Mouse (Mus musculus) hindbrain, embryonic 11.5 days (tissue): ENCODE results near the gene Csdc2. TPM values are rescaled to one million over a fixed set of nuclear protein-coding genes. Genes with fewer than 3 reads are reported as not detected.

Source experiments
- ATAC-seq: fragments of 200-750 bp; cut with Nextera tagmentation; 2 replicates; pipeline ENCODE4 v1.8.0; 2017; ENCODE audit warnings: mild to moderate bottlenecking, moderate TSS enrichment, moderate library complexity; ENCODE audit not compliant: low FRiP score
- DNase-seq: peaks from one replicate; pipeline ENCODE4 v3.0.0-alpha.2; 2015; ENCODE audit warnings: low spot score
- H3K27ac ChIP-seq: fragments of 300-500 bp; sonication (generic); 2 replicates; pipeline ENCODE4 v1.5.1; 2014; ENCODE audit warnings: mild to moderate bottlenecking, low read depth, low read length
- H3K27me3 ChIP-seq: fragments of 300-500 bp; sonication (generic); 2 replicates; pipeline ENCODE4 v1.6.1; 2014; ENCODE audit warnings: mild to moderate bottlenecking, low read length, moderate library complexity, mixed read lengths; ENCODE audit not compliant: control insufficient read depth, insufficient read depth
- H3K36me3 ChIP-seq: fragments of 300-500 bp; sonication (generic); 2 replicates; pipeline ENCODE4 v1.6.1; 2014; ENCODE audit warnings: mild to moderate bottlenecking, low read length, moderate library complexity, mixed read lengths; ENCODE audit not compliant: control insufficient read depth, insufficient read depth
- H3K4me1 ChIP-seq: fragments of 300-500 bp; sonication (generic); replicated peaks from 2 replicates; pipeline ENCODE4 v1.6.1; 2014; ENCODE audit warnings: low read length, mixed read lengths; ENCODE audit not compliant: control insufficient read depth, insufficient read depth
- H3K4me2 ChIP-seq: fragments of 300-500 bp; sonication (generic); replicated peaks from 2 replicates; pipeline ENCODE4 v1.6.1; 2014; ENCODE audit warnings: mild to moderate bottlenecking, low read depth, low read length
- H3K4me3 ChIP-seq: fragments of 300-500 bp; sonication (generic); 2 replicates; pipeline ENCODE4 v1.5.1; 2014; ENCODE audit warnings: low read depth, low read length
- H3K9ac ChIP-seq: fragments of 300-500 bp; sonication (generic); 2 replicates; pipeline ENCODE4 v1.6.1; 2014; ENCODE audit warnings: low read depth, low read length
- H3K9me3 ChIP-seq: fragments of 300-500 bp; sonication (generic); 2 replicates; pipeline ENCODE4 v1.6.1; 2016; ENCODE audit warnings: low read length; ENCODE audit not compliant: control insufficient read depth
- WGBS: fragments of 180-500 bp; shearing (Covaris S2); extraction: QIAGEN DNeasy Blood & Tissue Kit; methylation state at CpG from one replicate; pipeline ENCODE4 v1.1.7; 2014; 5-methylcytosine and 5-hydroxymethylcytosine counted together
- polyA plus RNA-seq: library from polyadenylated mRNA; unstranded; fragments of >200 nt; fragmentation: Nextera tagmentation; extraction: Ambion mirVana; gene quantifications from 2 replicates; pipeline ENCODE4 v1.2.1, GENCODE M21; 2014

Gene Csdc2
- polyA plus RNA-seq, 1 experiment from 2014 or later: 25.7 TPM

DNA sequence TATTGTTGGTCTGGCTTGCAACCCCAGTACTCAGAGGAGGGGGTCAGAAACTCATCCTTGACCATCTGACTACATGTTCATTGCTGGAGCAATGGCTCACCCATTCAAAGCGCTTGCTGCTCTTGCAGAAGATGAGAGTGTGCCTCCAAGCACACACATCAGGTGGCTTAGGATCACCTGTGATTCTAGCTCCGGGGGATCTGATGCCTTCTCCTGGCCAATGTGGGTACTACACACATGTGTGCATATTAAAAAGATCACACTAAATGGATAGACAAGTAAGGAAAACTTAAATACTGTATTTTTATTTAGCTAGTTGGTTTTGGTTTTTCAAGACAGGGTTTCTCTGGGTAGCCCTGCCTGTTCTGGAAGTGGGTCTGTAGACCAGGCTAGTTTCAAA lies 4.5 kb downstream of the Csdc2 start:
- no peak overlapping the region for H3K27ac ChIP-seq
- H3K4me3 ChIP-seq: no peak overlapping the region
- 94% methylated on average over 2 of the region's 2 CpGs for WGBS
- peaks cover 12% of the 10 kb centered on the region; the same call in 1 of the 2 replicates for H3K4me1 ChIP-seq
- ATAC-seq: no peak
- no peak for DNase-seq
- no peaks in the 10 kb centered on the region for H3K36me3 ChIP-seq
- H3K4me2 ChIP-seq: no peak overlapping the region
- H3K9me3 ChIP-seq: no peaks in the 10 kb centered on the region
- no peak overlapping the region for H3K9ac ChIP-seq
- no peaks in the 10 kb centered on the region for H3K27me3 ChIP-seq

DNA sequence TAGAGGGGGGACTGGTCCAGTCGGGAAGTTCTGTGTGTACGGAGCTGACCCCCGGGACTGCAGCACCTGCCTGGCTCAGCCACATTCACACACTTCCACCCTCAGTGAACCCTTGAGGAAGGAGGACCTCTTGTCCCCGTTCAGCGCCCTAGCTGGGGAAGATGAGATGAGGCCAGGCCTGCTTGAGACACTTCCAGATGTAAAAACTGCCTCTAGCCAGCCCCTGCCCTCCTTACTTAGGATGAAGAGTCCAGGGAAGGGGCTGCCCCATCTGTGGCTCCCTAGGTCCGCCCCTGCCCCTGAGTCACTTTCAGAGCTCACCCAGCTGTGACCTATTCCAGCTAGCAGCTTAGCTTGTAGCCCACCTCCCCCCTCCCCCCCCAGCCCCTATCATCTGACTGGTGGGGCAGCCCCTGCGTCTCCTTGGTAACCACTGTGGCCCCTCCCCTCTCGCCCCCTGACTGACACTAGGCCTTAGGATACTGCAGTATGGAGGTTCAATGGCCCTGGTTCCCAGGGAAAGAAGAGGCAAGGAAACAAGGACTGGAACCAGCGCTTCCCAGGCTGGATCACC lies 6.7 kb downstream of the Csdc2 start:
- H3K4me1 ChIP-seq: no peaks in the 10 kb centered on the region
- H3K4me3 ChIP-seq: no peak overlapping the region
- DNase-seq (peak; percentile 76), ATAC-seq (peak; percentile 89)
- H3K9me3 ChIP-seq: no peaks in the 10 kb centered on the region
- peak overlapping the region; percentile 53; the same call in 1 of the 2 replicates for H3K27ac ChIP-seq
- no peaks in the 10 kb centered on the region for H3K36me3 ChIP-seq
- H3K4me2 ChIP-seq: peak overlapping the region; percentile 15; the same call in 1 of the 2 replicates
- 8% methylated on average over 9 of the region's 9 CpGs for WGBS
- H3K27me3 ChIP-seq: no peaks in the 10 kb centered on the region
- no peak overlapping the region for H3K9ac ChIP-seq

DNA sequence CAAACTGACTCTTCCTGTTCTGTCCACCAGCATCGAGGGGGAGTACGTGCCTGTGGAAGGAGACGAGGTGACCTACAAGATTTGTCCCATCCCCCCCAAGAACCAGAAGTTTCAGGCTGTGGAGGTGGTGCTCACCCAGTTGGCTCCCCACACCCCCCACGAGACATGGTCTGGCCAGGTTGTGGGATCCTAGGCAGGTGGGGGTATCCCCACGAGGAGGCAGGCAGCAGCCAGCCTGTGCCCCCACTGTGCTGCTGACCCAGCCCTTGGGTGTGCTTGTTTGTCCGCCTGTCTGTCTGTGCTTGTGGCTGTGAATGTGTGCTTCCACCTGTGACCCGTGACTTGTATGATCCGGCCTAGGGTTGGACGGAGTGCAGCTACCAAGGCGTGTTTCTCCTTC lies 12.5 kb downstream of the Csdc2 start:
- no peaks in the 10 kb centered on the region for H3K27me3 ChIP-seq
- 0 out of 2 replicates have a peak, but pooled peaks cover 2% of the 10 kb centered on the region for H3K36me3 ChIP-seq

DNA sequence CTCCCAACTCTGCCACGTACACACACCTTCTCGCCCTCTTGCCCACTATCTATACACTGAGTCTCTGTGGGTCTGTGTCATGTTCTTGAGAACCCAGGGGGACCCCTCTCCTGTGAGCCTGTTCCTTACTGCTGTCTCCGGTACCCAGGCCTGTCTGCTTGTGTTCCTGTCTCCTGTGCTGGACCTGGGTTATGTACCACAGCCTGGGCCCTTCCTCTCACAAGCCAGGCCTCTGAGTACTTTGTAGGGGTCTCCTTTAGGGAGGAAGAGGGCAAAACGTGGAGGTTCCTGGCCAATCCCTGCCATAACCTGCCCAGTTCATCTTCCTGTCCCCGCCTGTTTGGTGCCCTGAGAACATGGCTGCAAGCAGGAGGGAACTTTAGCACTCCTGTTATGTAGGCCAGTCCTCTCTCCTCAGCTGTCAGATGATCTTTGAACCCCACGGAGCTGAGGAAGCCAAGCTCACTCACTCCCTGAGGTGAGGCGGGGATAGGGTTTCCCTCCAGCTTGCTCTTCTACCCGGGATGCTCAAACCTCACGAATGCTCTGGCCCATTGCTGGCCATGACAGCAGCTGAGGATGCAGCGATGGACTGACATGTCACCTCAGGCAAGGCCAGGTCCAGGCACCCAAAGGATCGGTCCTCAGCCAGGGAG lies 13.0 kb downstream of the Csdc2 start:
- Histone ChIP-seq H3K27ac (no peak overlapping the region), H3K4me2 (no peak overlapping the region), H3K9ac (no peak overlapping the region), H3K9me3 (no peaks in the 10 kb centered on the region), H3K27me3 (no peaks in the 10 kb centered on the region), H3K4me1 (no peaks in the 10 kb centered on the region), H3K36me3 (0 out of 2 replicates have a peak, but pooled peaks cover 2% of the 10 kb centered on the region), H3K4me3 (no peak overlapping the region)
- no peak for ATAC-seq
- DNase-seq: no peak
- 70% methylated on average over 11 of the region's 11 CpGs for WGBS

More for the DNA sequence above, 12.5 kb downstream of the Csdc2 start:
- DNase-seq (no peak), ATAC-seq (no peak)
- 86% methylated on average over 10 of the region's 10 CpGs for WGBS
- no peak overlapping the region for H3K4me3 ChIP-seq
- H3K27ac ChIP-seq: no peak overlapping the region
- no peak overlapping the region for H3K9ac ChIP-seq
- no peaks in the 10 kb centered on the region for H3K4me1 ChIP-seq
- H3K9me3 ChIP-seq: no peaks in the 10 kb centered on the region
- no peak overlapping the region for H3K4me2 ChIP-seq

DNA sequence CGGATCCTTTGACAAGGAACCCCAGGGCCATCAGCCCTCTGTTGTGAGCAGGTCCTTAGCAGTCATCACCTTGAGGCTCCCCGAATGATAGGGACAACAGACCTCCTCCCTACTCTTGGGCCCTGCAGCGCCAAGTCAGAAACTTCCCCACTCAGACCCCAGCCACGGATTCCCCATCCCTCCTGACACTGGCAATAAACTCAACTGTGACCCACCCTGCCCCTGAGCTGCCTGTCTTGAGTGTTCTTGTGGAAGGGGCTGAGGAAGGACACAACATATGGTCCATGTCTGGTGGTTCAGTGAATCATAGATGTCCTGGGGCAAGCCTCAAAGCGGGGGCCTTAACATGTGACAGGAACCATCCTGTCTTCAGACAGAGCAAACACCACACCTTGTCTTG lies 14.2 kb downstream of the Csdc2 start:
- Histone ChIP-seq H3K9me3 (no peaks in the 10 kb centered on the region), H3K4me1 (no peaks in the 10 kb centered on the region), H3K4me2 (no peak overlapping the region), H3K9ac (no peak overlapping the region), H3K36me3 (0 out of 2 replicates have a peak, but pooled peaks cover 2% of the 10 kb centered on the region), H3K27ac (no peak overlapping the region), H3K27me3 (no peaks in the 10 kb centered on the region), H3K4me3 (no peak overlapping the region)
- WGBS: 90% methylated on average over 5 of the region's 5 CpGs
- no peak for ATAC-seq
- DNase-seq: no peak

DNA sequence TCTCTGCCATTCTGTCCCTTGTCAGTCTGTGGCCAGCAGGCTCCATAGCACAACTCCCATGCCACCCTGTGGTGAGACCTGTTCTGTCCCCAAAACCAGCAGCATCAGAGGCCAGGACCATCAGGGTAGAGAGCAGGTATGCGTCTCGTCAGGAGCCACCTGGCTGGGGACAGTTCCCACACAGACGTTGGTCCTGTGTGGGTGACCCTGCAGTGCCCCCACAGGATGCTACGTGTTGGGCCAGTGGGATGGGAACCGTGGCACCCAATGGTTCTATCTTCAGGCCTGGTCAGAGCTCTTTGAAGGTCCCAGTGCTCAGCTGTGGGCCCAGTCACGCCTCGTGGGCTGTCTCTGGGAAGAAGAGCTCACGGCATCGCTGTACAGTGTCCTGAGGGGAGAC lies 14.6 kb downstream of the Csdc2 start:
- no peaks in the 10 kb centered on the region for H3K27me3 ChIP-seq
- H3K4me2 ChIP-seq: no peak overlapping the region
- H3K9ac ChIP-seq: no peak overlapping the region
- 0 out of 2 replicates have a peak, but pooled peaks cover 2% of the 10 kb centered on the region for H3K36me3 ChIP-seq
- H3K4me1 ChIP-seq: no peaks in the 10 kb centered on the region
- no peaks in the 10 kb centered on the region for H3K9me3 ChIP-seq
- ATAC-seq: no peak
- WGBS: 92% methylated on average over 9 of the region's 9 CpGs
- H3K4me3 ChIP-seq: no peak overlapping the region
- H3K27ac ChIP-seq: no peak overlapping the region
- DNase-seq: no peak

DNA sequence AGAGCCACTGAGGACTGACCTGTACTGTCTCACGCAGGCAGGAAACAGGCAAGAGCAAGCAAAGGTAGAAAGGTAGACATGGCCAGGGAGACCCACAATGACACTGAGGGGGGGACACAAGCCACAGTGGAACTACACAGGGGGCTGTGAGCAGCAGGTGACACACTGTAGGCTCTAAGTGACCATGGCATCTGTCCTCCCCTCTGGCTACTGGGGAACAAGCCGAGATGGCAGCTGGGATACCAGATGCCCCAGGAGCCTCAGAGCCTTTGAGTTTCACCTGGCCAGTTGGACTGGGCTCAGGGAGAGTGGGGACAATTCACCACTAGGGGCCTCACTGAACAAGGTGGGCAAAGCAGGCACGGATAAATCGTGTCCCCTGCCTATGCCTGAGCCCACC lies 15.8 kb downstream of the Csdc2 start:
- Histone ChIP-seq H3K9ac (no peak overlapping the region), H3K27me3 (no peaks in the 10 kb centered on the region), H3K4me3 (no peak overlapping the region), H3K4me1 (no peaks in the 10 kb centered on the region), H3K27ac (no peak overlapping the region), H3K9me3 (no peaks in the 10 kb centered on the region), H3K36me3 (0 out of 2 replicates have a peak, but pooled peaks cover 2% of the 10 kb centered on the region), H3K4me2 (no peak overlapping the region)
- ATAC-seq (no peak), DNase-seq (no peak)
- WGBS: 84% methylated on average over 4 of the region's 4 CpGs

DNA sequence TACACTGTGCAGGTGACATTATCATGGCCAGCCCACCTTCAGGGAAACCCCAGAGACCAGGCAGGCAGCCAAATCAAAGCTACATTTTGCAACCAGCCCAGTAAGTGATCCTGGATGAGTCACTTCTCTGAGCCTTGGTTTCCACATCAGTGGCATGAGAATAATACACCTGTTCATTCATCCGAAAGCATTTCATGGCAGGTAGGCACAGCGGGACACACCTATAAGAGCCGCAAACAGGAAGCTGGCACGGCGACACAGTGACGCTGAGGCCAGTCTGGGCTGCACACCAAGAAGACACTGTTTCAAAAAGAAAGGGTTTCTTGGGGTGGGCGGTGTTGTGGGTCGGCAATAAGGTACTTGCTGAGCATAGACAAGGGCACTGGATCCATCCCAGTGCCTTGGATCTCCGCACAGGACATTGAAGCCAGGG lies 17.6 kb downstream of the Csdc2 start:
- no peak overlapping the region for H3K4me2 ChIP-seq
- H3K9ac ChIP-seq: no peak overlapping the region
- H3K36me3 ChIP-seq: 0 out of 2 replicates have a peak, but pooled peaks cover 2% of the 10 kb centered on the region
- 96% methylated on average over 9 of the region's 9 CpGs for WGBS
- no peaks in the 10 kb centered on the region for H3K9me3 ChIP-seq
- no peaks in the 10 kb centered on the region for H3K27me3 ChIP-seq
- H3K4me3 ChIP-seq: no peak overlapping the region
- H3K4me1 ChIP-seq: no peaks in the 10 kb centered on the region
- DNase-seq (no peak), ATAC-seq (no peak)
- H3K27ac ChIP-seq: no peak overlapping the region

DNA sequence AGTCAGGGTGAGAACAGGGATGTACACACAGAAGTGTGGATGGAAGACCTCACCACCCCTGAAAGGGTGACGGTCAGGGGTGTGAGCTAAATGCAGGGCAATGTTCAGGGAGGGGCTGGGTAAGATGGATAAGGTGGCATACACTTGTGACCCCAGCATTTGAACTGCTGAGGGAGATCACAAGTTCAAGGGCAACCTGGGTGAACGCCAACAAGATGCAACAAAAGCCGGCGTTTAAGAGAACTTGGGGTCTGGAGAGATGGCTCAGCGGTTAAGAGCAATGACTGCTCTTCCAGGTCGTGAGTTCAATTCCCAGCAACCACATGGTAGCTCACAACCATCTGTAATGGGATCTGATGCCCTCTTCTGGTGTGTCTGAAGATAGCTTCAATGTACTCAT lies 18.2 kb downstream of the Csdc2 start:
- H3K9ac ChIP-seq: no peak overlapping the region
- H3K36me3 ChIP-seq: 0 out of 2 replicates have a peak, but pooled peaks cover 2% of the 10 kb centered on the region
- H3K4me1 ChIP-seq: no peaks in the 10 kb centered on the region
- H3K4me2 ChIP-seq: no peak overlapping the region
- WGBS: 93% methylated on average over 6 of the region's 6 CpGs
- no peak for DNase-seq
- H3K27me3 ChIP-seq: no peaks in the 10 kb centered on the region
- no peak overlapping the region for H3K4me3 ChIP-seq
- no peak overlapping the region for H3K27ac ChIP-seq
- no peak for ATAC-seq
- H3K9me3 ChIP-seq: no peaks in the 10 kb centered on the region
